ENCODE assay signal across 16 mouse cellular contexts in genomic region chr1:192454501-192454900, GRCm38 (mm10).
"Had no signal": no experiment of that assay in that cellular context is flagged by ENCODE, and none has a peak within 500 bp of the region (broad histone marks: within the 10 kb centered on the region; RNA-seq: fewer than 3 reads in every experiment).

No protein-coding gene starts in this region.

- H3K9ac ChIP-seq: limb, embryonic 13.5 days; liver, embryonic 14.5 days; neural tube, embryonic 15.5 days had no signal

- H3K27ac ChIP-seq: limb, embryonic 13.5 days; liver, embryonic 14.5 days; midbrain, embryonic 10.5 days; neural tube, embryonic 15.5 days had no signal

- H3K4me2 ChIP-seq: limb, embryonic 13.5 days; neural tube, embryonic 15.5 days had no signal

- ATAC-seq: lung, postnatal 0 days had no signal

- H3K27me3 ChIP-seq: limb, embryonic 13.5 days; neural tube, embryonic 15.5 days had no signal

- H3K36me3 ChIP-seq: limb, embryonic 13.5 days; midbrain, embryonic 10.5 days; neural tube, embryonic 15.5 days had no signal

- H3K9me3 ChIP-seq: limb, embryonic 13.5 days; midbrain, embryonic 10.5 days; neural tube, embryonic 15.5 days had no signal

- DNase-seq: kidney, postnatal 25 days; left cerebral cortex, postnatal 4 days; lung, adult 18-20 months; lung, postnatal 36 days; midbrain, embryonic 14.5 days; right cerebral cortex, adult 18-20 months; right cerebral cortex, postnatal 4 days; spleen, adult 18-20 months; thymus, adult 18-20 months; thymus, postnatal 14 days had no signal

- H3K4me1 ChIP-seq: neural tube, embryonic 15.5 days had no signal

- H3K4me3 ChIP-seq: limb, embryonic 13.5 days; midbrain, embryonic 10.5 days; myocyte; neural tube, embryonic 15.5 days had no signal
